Mouse (Mus musculus): Measurements from ENCODE around the gene Gars.

The Gars gene

GRCm38 (mm10) chr6:55038671-55039445 is 1.1 kb downstream of the Gars start:
- peak; percentile 49 for DNase-seq (ENCODE audit: low read depth, low spot score)

GRCm38 (mm10) chr6:55039446-55039783 is 1.6 kb downstream of the Gars start:
- no peak for DNase-seq (ENCODE audit: low read depth, low spot score)

GRCm38 (mm10) chr6:55040031-55040430 is 2.2 kb downstream of the Gars start:
- DNase-seq (ENCODE audit: low read depth, low spot score), result peak; percentile 56

GRCm38 (mm10) chr6:55043206-55043605 is 5.4 kb downstream of the Gars start:
- no peak for DNase-seq (ENCODE audit: low read depth, low spot score)

GRCm38 (mm10) chr6:55044542-55044941 is 6.7 kb downstream of the Gars start:
- DNase-seq (ENCODE audit: low read depth, low spot score), result no peak

- DNase-seq (ENCODE audit: low read depth, low spot score), result no peak
Measured at GRCm38 (mm10) chr6:55045326-55045725, 7.5 kb downstream of the Gars start.

GRCm38 (mm10) chr6:55049186-55049585 is 11.4 kb downstream of the Gars start:
- DNase-seq (ENCODE audit: low read depth, low spot score), result no peak

- no peak for DNase-seq (ENCODE audit: low read depth, low spot score)
Measured at GRCm38 (mm10) chr6:55054491-55054890, 16.7 kb downstream of the Gars start.

- DNase-seq (ENCODE audit: low read depth, low spot score), result no peak
Measured at GRCm38 (mm10) chr6:55057427-55057826, 19.6 kb downstream of the Gars start.

GRCm38 (mm10) chr6:55060241-55060825 is 22.5 kb downstream of the Gars start:
- no peak for DNase-seq (ENCODE audit: low read depth, low spot score)

GRCm38 (mm10) chr6:55061328-55061727 is 23.5 kb downstream of the Gars start:
- DNase-seq (ENCODE audit: low read depth, low spot score), result no peak

GRCm38 (mm10) chr6:55062200-55062599 is 24.4 kb downstream of the Gars start:
- DNase-seq (ENCODE audit: low read depth, low spot score), result no peak

GRCm38 (mm10) chr6:55063793-55064476 is 26.1 kb downstream of the Gars start:
- no peak for DNase-seq (ENCODE audit: low read depth, low spot score)

- no peak for DNase-seq (ENCODE audit: low read depth, low spot score)
Measured at GRCm38 (mm10) chr6:55064477-55064827, 26.6 kb downstream of the Gars start.

- no peak for DNase-seq (ENCODE audit: low read depth, low spot score)
Measured at GRCm38 (mm10) chr6:55065903-55066302, 28.1 kb downstream of the Gars start.

- no peak for DNase-seq (ENCODE audit: low read depth, low spot score)
Measured at GRCm38 (mm10) chr6:55076561-55077255, 38.9 kb downstream of the Gars start.

GRCm38 (mm10) chr6:55081379-55081778 is 43.6 kb downstream of the Gars start:
- DNase-seq (ENCODE audit: low read depth, low spot score), result no peak

GRCm38 (mm10) chr6:55082261-55083051 is 44.6 kb downstream of the Gars start:
- peak; percentile 29 for DNase-seq (ENCODE audit: low read depth, low spot score)

GRCm38 (mm10) chr6:55087355-55087754 is 49.5 kb downstream of the Gars start:
- no peak for DNase-seq (ENCODE audit: low read depth, low spot score)

- peak; percentile 47 for DNase-seq (ENCODE audit: low read depth, low spot score)
Measured at GRCm38 (mm10) chr6:55090639-55091038, 52.8 kb downstream of the Gars start.

- DNase-seq (ENCODE audit: low read depth, low spot score), result no peak
Measured at GRCm38 (mm10) chr6:55091396-55091795, 53.6 kb downstream of the Gars start.
